Mouse (Mus musculus) spleen, adult 2 months (tissue): ENCODE data around the gene Psmc5.

Experiments
- CTCF ChIP-seq: fragments of 200-500 bp; IDR thresholded peaks from 2 replicates; pipeline ENCODE4 v1.5.1; 2011; ENCODE audit warnings: mild to moderate bottlenecking, inconsistent platforms; ENCODE audit not compliant: insufficient read depth, insufficient read length, insufficient replicate concordance; ENCODE audit errors: extremely low read depth
- POLR2A ChIP-seq: fragments of 200-500 bp; IDR thresholded peaks from 2 replicates; pipeline ENCODE4 v1.6.1; 2011; ENCODE audit warnings: low read depth, low read length, inconsistent platforms

DNA sequence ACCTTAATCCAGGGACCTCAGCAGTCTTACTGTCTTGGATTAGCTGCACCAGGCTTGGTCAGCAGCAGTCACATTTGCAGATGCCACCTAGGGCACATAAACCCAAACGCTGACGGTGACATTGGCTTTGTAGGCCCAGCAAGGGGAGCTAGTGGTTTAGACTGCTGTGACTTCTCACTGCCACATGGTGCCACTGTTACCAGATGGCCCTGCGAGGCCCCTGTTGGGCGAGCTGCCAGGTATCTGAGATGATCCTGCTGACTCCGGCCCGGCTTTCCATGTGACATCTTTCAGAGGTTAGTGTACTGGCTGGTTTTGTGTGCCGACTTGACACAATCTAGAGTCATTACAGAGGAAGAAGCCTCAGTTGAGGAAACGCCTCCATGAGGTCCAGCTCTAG lies 33.4 kb downstream of the Psmc5 start:
- no peak for TF ChIP-seq POLR2A
- TF ChIP-seq CTCF: peak; percentile 32; the same call in 1 of the 2 replicates
